Mouse (Mus musculus) stomach, embryonic 15.5 days (tissue): ENCODE measurements around the gene Urah. TPM values are rescaled to one million over a fixed set of nuclear protein-coding genes. Genes with fewer than 3 reads are reported as not detected.

Source experiments
- ATAC-seq: fragments of 200-750 bp; cut with Nextera tagmentation; 2 replicates; pipeline ENCODE4 v1.8.0; 2017; ENCODE audit warnings: low read depth, moderate number of reproducible peaks, moderate TSS enrichment; ENCODE audit not compliant: insufficient read depth, low FRiP score
- H3K27ac ChIP-seq: fragments of 300-500 bp; sonication (generic); 2 replicates; pipeline ENCODE4 v1.5.1; 2015; ENCODE audit warnings: mild to moderate bottlenecking, inconsistent platforms
- H3K27me3 ChIP-seq: fragments of 300-500 bp; sonication (generic); replicated peaks from 2 replicates; pipeline ENCODE4 v1.6.1; 2015; ENCODE audit warnings: inconsistent platforms
- H3K36me3 ChIP-seq: fragments of 300-500 bp; sonication (generic); 2 replicates; pipeline ENCODE4 v1.6.1; 2015; ENCODE audit warnings: inconsistent platforms
- H3K4me1 ChIP-seq: fragments of 300-500 bp; sonication (generic); 2 replicates; pipeline ENCODE4 v1.6.1; 2015; ENCODE audit warnings: inconsistent platforms
- H3K4me2 ChIP-seq: fragments of 300-500 bp; sonication (generic); 2 replicates; pipeline ENCODE4 v1.6.1; 2015; ENCODE audit warnings: mild to moderate bottlenecking, inconsistent platforms
- H3K4me3 ChIP-seq: fragments of 300-500 bp; sonication (generic); replicated peaks from 2 replicates; pipeline ENCODE4 v1.5.1; 2015; ENCODE audit warnings: inconsistent platforms
- H3K9ac ChIP-seq: fragments of 300-500 bp; sonication (generic); 2 replicates; pipeline ENCODE4 v1.6.1; 2015; ENCODE audit warnings: inconsistent platforms
- H3K9me3 ChIP-seq: fragments of 300-500 bp; sonication (generic); 2 replicates; pipeline ENCODE4 v1.6.1; 2016; ENCODE audit warnings: inconsistent platforms
- WGBS: fragments of 180-500 bp; shearing (Covaris S2); methylation state at CpG from one replicate; pipeline ENCODE4 v1.1.7; 2015; 5-methylcytosine and 5-hydroxymethylcytosine counted together
- polyA plus RNA-seq: library from polyadenylated mRNA; unstranded; fragments of >200 nt; fragmentation: Nextera tagmentation; extraction: Ambion mirVana; gene quantifications from 2 replicates; pipeline ENCODE4 v1.2.1, GENCODE M21; 2015

Urah gene
- polyA plus RNA-seq, 1 experiment from 2014 or later, result 23.4 TPM

GRCm38 (mm10) chr7:140856785-140857549, 22.1 kb downstream of the Urah start, which contains the start of gene Ric8a:
Ric8a (plus strand) TSS chr7:140856957.
- under 1% methylated on average over 50 of the region's 50 CpGs for WGBS
- Histone ChIP-seq H3K9ac (peak within 1 kb of the TSS; percentile 73), H3K4me3 (peak within 1 kb of the TSS; percentile 67), H3K27ac (peak within 1 kb of the TSS; percentile 98), H3K27me3 (no peaks in the 10 kb centered on the region), H3K9me3 (no peaks in the 10 kb centered on the region), H3K36me3 (peaks cover 52% of the 10 kb centered on the region), H3K4me1 (peaks cover 27% of the 10 kb centered on the region), H3K4me2 (peak within 1 kb of the TSS; percentile 99)
- peak; percentile 86 for ATAC-seq

GRCm38 (mm10) chr7:140857550-140858505, 23.0 kb downstream of the Urah start, which contains the start of gene Bet1l:
Bet1l (minus strand) TSS chr7:140857577.
- H3K9ac ChIP-seq, result peak within 1 kb of the TSS; percentile 73

GRCm38 (mm10) chr7:140858746-140859145, 23.9 kb downstream of the Urah start:
- Histone ChIP-seq H3K9me3 (no peaks in the 10 kb centered on the region), H3K27ac (no peak overlapping the region), H3K4me2 (peak overlapping the region; percentile 99), H3K9ac (no peak overlapping the region), H3K27me3 (no peaks in the 10 kb centered on the region), H3K36me3 (peaks cover 50% of the 10 kb centered on the region), H3K4me1 (peaks cover 27% of the 10 kb centered on the region), H3K4me3 (peak overlapping the region; percentile 67)
- ATAC-seq, result no peak
- 93% methylated on average over 8 of the region's 8 CpGs for WGBS

More at GRCm38 (mm10) chr7:140857550-140858505, 23.0 kb downstream of the Urah start, which contains the start of gene Bet1l:
- Histone ChIP-seq H3K27me3 (no peaks in the 10 kb centered on the region), H3K4me2 (peak within 1 kb of the TSS; percentile 99), H3K36me3 (peaks cover 52% of the 10 kb centered on the region), H3K27ac (peak within 1 kb of the TSS; percentile 98), H3K4me3 (peak within 1 kb of the TSS; percentile 67), H3K4me1 (peaks cover 27% of the 10 kb centered on the region), H3K9me3 (no peaks in the 10 kb centered on the region)
- 31% methylated on average over 40 of the region's 40 CpGs for WGBS
- ATAC-seq, result 0 out of 2 replicates have a peak, but pooled peaks have one; percentile 2

GRCm38 (mm10) chr7:140859997-140860396, 25.2 kb downstream of the Urah start:
- peaks cover 48% of the 10 kb centered on the region for H3K36me3 ChIP-seq
- ATAC-seq, result no peak
- no peak overlapping the region for H3K4me2 ChIP-seq
- H3K9ac ChIP-seq, result no peak overlapping the region
- 69% methylated on average over 6 of the region's 6 CpGs for WGBS
- H3K4me3 ChIP-seq, result no peak overlapping the region
- H3K27ac ChIP-seq, result no peak overlapping the region
- H3K27me3 ChIP-seq, result no peaks in the 10 kb centered on the region
- peaks cover 23% of the 10 kb centered on the region for H3K4me1 ChIP-seq
- no peaks in the 10 kb centered on the region for H3K9me3 ChIP-seq

- Histone ChIP-seq H3K9ac (no peak overlapping the region), H3K27ac (no peak overlapping the region), H3K36me3 (peaks cover 49% of the 10 kb centered on the region), H3K9me3 (no peaks in the 10 kb centered on the region), H3K27me3 (no peaks in the 10 kb centered on the region), H3K4me2 (no peak overlapping the region), H3K4me1 (peaks cover 17% of the 10 kb centered on the region), H3K4me3 (no peak overlapping the region)
- 83% methylated on average over 5 of the region's 5 CpGs for WGBS
- no peak for ATAC-seq
These were observed 25.9 kb downstream of the Urah start for GRCm38 (mm10) chr7:140860728-140861127.

GRCm38 (mm10) chr7:140864761-140865160, 29.9 kb downstream of the Urah start:
- 90% methylated on average over 12 of the region's 12 CpGs for WGBS
- ATAC-seq, result no peak
- H3K9ac ChIP-seq, result no peak overlapping the region
- no peak overlapping the region for H3K4me3 ChIP-seq
- H3K9me3 ChIP-seq, result no peaks in the 10 kb centered on the region
- H3K36me3 ChIP-seq, result peaks cover 40% of the 10 kb centered on the region
- H3K27me3 ChIP-seq, result no peaks in the 10 kb centered on the region
- H3K4me2 ChIP-seq, result no peak overlapping the region
- no peak overlapping the region for H3K27ac ChIP-seq
- no peaks in the 10 kb centered on the region for H3K4me1 ChIP-seq

GRCm38 (mm10) chr7:140874224-140874623, 39.4 kb downstream of the Urah start:
- Histone ChIP-seq H3K27ac (no peak overlapping the region), H3K4me2 (no peak overlapping the region), H3K4me1 (no peaks in the 10 kb centered on the region), H3K27me3 (no peaks in the 10 kb centered on the region), H3K36me3 (peaks cover 16% of the 10 kb centered on the region; the same call in 1 of the 2 replicates), H3K9ac (no peak overlapping the region), H3K4me3 (no peak overlapping the region), H3K9me3 (no peaks in the 10 kb centered on the region)
- WGBS, result 86% methylated on average over 4 of the region's 4 CpGs
- no peak for ATAC-seq

- peaks cover 2% of the 10 kb centered on the region; the same call in 1 of the 2 replicates for H3K4me1 ChIP-seq
- ATAC-seq, result no peak
- H3K27me3 ChIP-seq, result no peaks in the 10 kb centered on the region
- WGBS, result 70% methylated on average over 6 of the region's 6 CpGs
- H3K27ac ChIP-seq, result no peak overlapping the region
- H3K4me2 ChIP-seq, result no peak overlapping the region
- H3K9me3 ChIP-seq, result no peaks in the 10 kb centered on the region
- no peak overlapping the region for H3K4me3 ChIP-seq
- H3K36me3 ChIP-seq, result peaks cover 8% of the 10 kb centered on the region; the same call in 1 of the 2 replicates
- H3K9ac ChIP-seq, result no peak overlapping the region
These were observed 42.5 kb downstream of the Urah start for GRCm38 (mm10) chr7:140877364-140877763.

- Histone ChIP-seq H3K27ac (no peak overlapping the region), H3K27me3 (no peaks in the 10 kb centered on the region), H3K4me1 (peaks cover 11% of the 10 kb centered on the region), H3K9ac (no peak overlapping the region), H3K4me2 (no peak overlapping the region), H3K9me3 (no peaks in the 10 kb centered on the region), H3K36me3 (peaks cover 7% of the 10 kb centered on the region; the same call in 1 of the 2 replicates), H3K4me3 (no peak overlapping the region)
- WGBS, result 82% methylated on average over 7 of the region's 7 CpGs
- ATAC-seq, result no peak
These were observed 44.5 kb downstream of the Urah start for GRCm38 (mm10) chr7:140879355-140879754.

GRCm38 (mm10) chr7:140880419-140880818, 45.6 kb downstream of the Urah start:
- peak overlapping the region; percentile 86 for H3K4me2 ChIP-seq
- H3K4me3 ChIP-seq, result no peak overlapping the region
- no peak for ATAC-seq

GRCm38 (mm10) chr7:140880865-140881515, 46.2 kb downstream of the Urah start:
- H3K27ac ChIP-seq, result no peak overlapping the region; the same call in 1 of the 2 replicates
- ATAC-seq, result no peak

More at GRCm38 (mm10) chr7:140880419-140880818, 45.6 kb downstream of the Urah start:
- Histone ChIP-seq H3K9me3 (no peaks in the 10 kb centered on the region), H3K9ac (no peak overlapping the region), H3K4me1 (peaks cover 11% of the 10 kb centered on the region), H3K36me3 (no peaks in the 10 kb centered on the region; the same call in 1 of the 2 replicates), H3K27me3 (no peaks in the 10 kb centered on the region), H3K27ac (no peak overlapping the region)
- WGBS, result 60% methylated on average over 3 of the region's 3 CpGs

More at GRCm38 (mm10) chr7:140880865-140881515, 46.2 kb downstream of the Urah start:
- no peaks in the 10 kb centered on the region; the same call in 1 of the 2 replicates for H3K36me3 ChIP-seq
- H3K27me3 ChIP-seq, result no peaks in the 10 kb centered on the region
- 15% methylated on average over 8 of the region's 8 CpGs for WGBS
- peaks cover 11% of the 10 kb centered on the region for H3K4me1 ChIP-seq
- peak overlapping the region; percentile 86 for H3K4me2 ChIP-seq
- H3K4me3 ChIP-seq, result peak overlapping the region; percentile 96
- no peaks in the 10 kb centered on the region for H3K9me3 ChIP-seq
- H3K9ac ChIP-seq, result no peak overlapping the region
